Mouse (Mus musculus): Measurements from ENCODE around the gene Zp3r. TPM values are rescaled to one million over a fixed set of nuclear protein-coding genes. Genes with fewer than 3 reads are reported as not detected.
"Not testable (repeated sequence)": the region's sequence is repeated elsewhere in the genome, so short reads cannot be mapped to it uniquely, and the experiment has no call there.

The Zp3r gene
- polyA plus RNA-seq (2016; fragmentation: Nextera tagmentation; extraction: Ambion mirVana) = not detected in 2 replicates

- Histone ChIP-seq H3K36me3 (no peaks in the 10 kb centered on the region), H3K27ac (no peak within 1 kb of the TSS), H3K4me1 (no peaks in the 10 kb centered on the region), H3K4me3 (no peak within 1 kb of the TSS), H3K9me3 (replicated peaks) (no peaks in the 10 kb centered on the region), H3K9ac (no peak within 1 kb of the TSS), H3K4me2 (no peak within 1 kb of the TSS), H3K27me3 (replicated peaks) (no peaks in the 10 kb centered on the region)
- no peak for ATAC-seq
- WGBS (ENCODE audit: insufficient replicate concordance) = 75% methylated on average over 2 of the region's 2 CpGs
Observed at GRCm38 (mm10) chr1:130629521-130629920, at the start of gene Zp3r. Zp3r (minus strand) TSS chr1:130629621.

GRCm38 (mm10) chr1:130678551-130678950, 49.1 kb upstream of the Zp3r start:
- Histone ChIP-seq H3K27ac (no peak overlapping the region), H3K9me3 (replicated peaks) (no peaks in the 10 kb centered on the region), H3K27me3 (replicated peaks) (no peaks in the 10 kb centered on the region), H3K4me1 (no peaks in the 10 kb centered on the region), H3K9ac (no peak overlapping the region), H3K36me3 (no peaks in the 10 kb centered on the region), H3K4me2 (no peak overlapping the region), H3K4me3 (no peak overlapping the region)
- WGBS (ENCODE audit: insufficient replicate concordance) = 60% methylated on average over 2 of the region's 2 CpGs
- no peak for ATAC-seq

- 58% methylated on average over 5 of the region's 5 CpGs for WGBS (ENCODE audit: insufficient replicate concordance)
- not testable (repeated sequence) for H3K9ac ChIP-seq; H3K9me3 ChIP-seq (replicated peaks); H3K4me3 ChIP-seq; H3K27ac ChIP-seq; ATAC-seq; H3K27me3 ChIP-seq (replicated peaks); H3K4me2 ChIP-seq; H3K4me1 ChIP-seq; H3K36me3 ChIP-seq
Observed at GRCm38 (mm10) chr1:130663576-130663975, 34.2 kb upstream of the Zp3r start.

GRCm38 (mm10) chr1:130661454-130661853, 32.0 kb upstream of the Zp3r start, which contains the start of gene C4bp:
C4bp (minus strand) TSS chr1:130661632.
- Histone ChIP-seq H3K27ac (no peak within 1 kb of the TSS), H3K4me3 (no peak within 1 kb of the TSS), H3K9ac (no peak within 1 kb of the TSS), H3K36me3 (no peaks in the 10 kb centered on the region), H3K9me3 (replicated peaks) (no peaks in the 10 kb centered on the region), H3K27me3 (replicated peaks) (no peaks in the 10 kb centered on the region), H3K4me1 (no peaks in the 10 kb centered on the region), H3K4me2 (no peak within 1 kb of the TSS)
- 63% methylated on average over 3 of the region's 3 CpGs for WGBS (ENCODE audit: insufficient replicate concordance)
- peak; percentile 35; the same call in 1 of the 2 replicates for ATAC-seq

GRCm38 (mm10) chr1:130659641-130660040, 30.2 kb upstream of the Zp3r start:
- not testable (repeated sequence) for H3K4me3 ChIP-seq; H3K4me1 ChIP-seq; H3K27me3 ChIP-seq (replicated peaks); H3K4me2 ChIP-seq; H3K36me3 ChIP-seq; ATAC-seq; H3K27ac ChIP-seq; H3K9me3 ChIP-seq (replicated peaks); H3K9ac ChIP-seq
- WGBS (ENCODE audit: insufficient replicate concordance) = 38% methylated on average over 5 of the region's 5 CpGs

- Histone ChIP-seq H3K36me3 (no peaks in the 10 kb centered on the region), H3K4me2 (no peak overlapping the region), H3K27me3 (replicated peaks) (no peaks in the 10 kb centered on the region), H3K9ac (no peak overlapping the region), H3K27ac (no peak overlapping the region), H3K4me1 (no peaks in the 10 kb centered on the region), H3K9me3 (replicated peaks) (no peaks in the 10 kb centered on the region), H3K4me3 (no peak overlapping the region)
- WGBS (ENCODE audit: insufficient replicate concordance) = 63% methylated on average over 4 of the region's 4 CpGs
- ATAC-seq = no peak
Observed at GRCm38 (mm10) chr1:130644103-130644502, 14.7 kb upstream of the Zp3r start.

- H3K4me2 ChIP-seq = no peak overlapping the region
- H3K9ac ChIP-seq = no peak overlapping the region
- no peaks in the 10 kb centered on the region for H3K4me1 ChIP-seq
- no peak overlapping the region for H3K27ac ChIP-seq
- H3K36me3 ChIP-seq = no peaks in the 10 kb centered on the region
- ATAC-seq = no peak
- H3K27me3 ChIP-seq (replicated peaks) = no peaks in the 10 kb centered on the region
- H3K9me3 ChIP-seq (replicated peaks) = no peaks in the 10 kb centered on the region
- no peak overlapping the region for H3K4me3 ChIP-seq
Observed at GRCm38 (mm10) chr1:130640967-130641366, 11.5 kb upstream of the Zp3r start.

GRCm38 (mm10) chr1:130633761-130634410, 4.5 kb upstream of the Zp3r start:
- ATAC-seq = 0 out of 2 replicates have a peak, but pooled peaks have one; percentile 27
- no peaks in the 10 kb centered on the region for H3K36me3 ChIP-seq
- no peaks in the 10 kb centered on the region for H3K27me3 ChIP-seq (replicated peaks)
- no peaks in the 10 kb centered on the region for H3K9me3 ChIP-seq (replicated peaks)
- H3K4me3 ChIP-seq = no peak overlapping the region
- no peaks in the 10 kb centered on the region for H3K4me1 ChIP-seq
- WGBS (ENCODE audit: insufficient replicate concordance) = 15% methylated on average over 16 of the region's 16 CpGs
- peak overlapping the region; percentile 34; the same call in 1 of the 2 replicates for H3K4me2 ChIP-seq
- H3K9ac ChIP-seq = no peak overlapping the region
- no peak overlapping the region for H3K27ac ChIP-seq

GRCm38 (mm10) chr1:130633316-130633715, 3.9 kb upstream of the Zp3r start:
- 78% methylated on average over 8 of the region's 8 CpGs for WGBS (ENCODE audit: insufficient replicate concordance)
- no peak for ATAC-seq
- H3K4me2 ChIP-seq = no peak overlapping the region
- H3K36me3 ChIP-seq = no peaks in the 10 kb centered on the region
- no peak overlapping the region for H3K27ac ChIP-seq
- H3K9me3 ChIP-seq (replicated peaks) = no peaks in the 10 kb centered on the region
- no peaks in the 10 kb centered on the region for H3K27me3 ChIP-seq (replicated peaks)
- H3K4me3 ChIP-seq = no peak overlapping the region
- H3K9ac ChIP-seq = no peak overlapping the region
- no peaks in the 10 kb centered on the region for H3K4me1 ChIP-seq

GRCm38 (mm10) chr1:130596291-130596690, 33.1 kb downstream of the Zp3r start:
- H3K9ac ChIP-seq = no peak overlapping the region
- H3K27ac ChIP-seq = no peak overlapping the region
- ATAC-seq = no peak
- H3K36me3 ChIP-seq = no peaks in the 10 kb centered on the region
- no peak overlapping the region for H3K4me2 ChIP-seq
- 65% methylated on average over 2 of the region's 2 CpGs for WGBS (ENCODE audit: insufficient replicate concordance)
- H3K4me1 ChIP-seq = no peaks in the 10 kb centered on the region
- H3K9me3 ChIP-seq (replicated peaks) = no peaks in the 10 kb centered on the region
- H3K27me3 ChIP-seq (replicated peaks) = no peaks in the 10 kb centered on the region
- no peak overlapping the region for H3K4me3 ChIP-seq

GRCm38 (mm10) chr1:130588659-130589058, 40.8 kb downstream of the Zp3r start:
- no peaks in the 10 kb centered on the region for H3K27me3 ChIP-seq (replicated peaks)
- no peak overlapping the region for H3K4me2 ChIP-seq
- no peak for ATAC-seq
- no peaks in the 10 kb centered on the region for H3K36me3 ChIP-seq
- H3K27ac ChIP-seq = no peak overlapping the region
- no peak overlapping the region for H3K4me3 ChIP-seq
- no peaks in the 10 kb centered on the region for H3K9me3 ChIP-seq (replicated peaks)
- 79% methylated on average over 9 of the region's 9 CpGs for WGBS (ENCODE audit: insufficient replicate concordance)
- H3K4me1 ChIP-seq = no peaks in the 10 kb centered on the region
- H3K9ac ChIP-seq = no peak overlapping the region

GRCm38 (mm10) chr1:130576389-130576788, 53.0 kb downstream of the Zp3r start:
- Histone ChIP-seq H3K4me2 (no peak overlapping the region), H3K9ac (no peak overlapping the region), H3K27me3 (replicated peaks) (no peaks in the 10 kb centered on the region), H3K36me3 (no peaks in the 10 kb centered on the region), H3K4me1 (no peaks in the 10 kb centered on the region), H3K4me3 (no peak overlapping the region), H3K9me3 (replicated peaks) (no peaks in the 10 kb centered on the region), H3K27ac (no peak overlapping the region)
- no peak for ATAC-seq
- 65% methylated on average over 4 of the region's 4 CpGs for WGBS (ENCODE audit: insufficient replicate concordance)

GRCm38 (mm10) chr1:130575962-130576361, 53.5 kb downstream of the Zp3r start:
- Histone ChIP-seq H3K9me3 (replicated peaks) (no peaks in the 10 kb centered on the region), H3K9ac (no peak overlapping the region), H3K36me3 (no peaks in the 10 kb centered on the region), H3K27me3 (replicated peaks) (no peaks in the 10 kb centered on the region), H3K27ac (no peak overlapping the region), H3K4me1 (no peaks in the 10 kb centered on the region), H3K4me2 (no peak overlapping the region), H3K4me3 (no peak overlapping the region)
- no peak for ATAC-seq

Data from liver, embryonic 12.5 days (tissue).